Mouse (Mus musculus) forebrain, embryonic 12.5 days (tissue): ENCODE data around the gene Gm20532. TPM values are rescaled to one million over a fixed set of nuclear protein-coding genes. Genes with fewer than 3 reads are reported as not detected.

Experiments
- microRNA counts: library from miRNA; unstranded; fragments of <30 nt; microRNA quantifications from one replicate; lab custom pipeline; 2017
- microRNA-seq: library from miRNA; unstranded; fragments of <30 nt; microRNA quantifications from one replicate; pipeline ENCODE4, GENCODE M21; 2017
- polyA plus RNA-seq: library from polyadenylated mRNA; unstranded; fragments of >200 nt; fragmentation: Nextera tagmentation; extraction: Ambion mirVana; gene quantifications from 2 replicates; pipeline ENCODE4 v1.2.1, GENCODE M21; 2016

The Gm20532 gene
- polyA plus RNA-seq, 1 experiment from 2014 or later, result not detected

MicroRNAs encoded within 50 kb of the gene (microRNA counts, 519-probe panel; counts per million panel counts)
- 7,109 counts per million, percentile 93 among the panel's probes with 10 or more counts for microRNA mmu-miR-126-3p (lab: Ali Mortazavi, UCI)
- 3,498 counts per million, percentile 33 among the panel's probes with 10 or more counts for microRNA mmu-miR-126-5p (lab: Ali Mortazavi, UCI)

Small RNA genes lying within 50 kb of the gene (microRNA-seq; reads per million reads assigned to microRNA genes)
- gene Mir126a (not detected), gene Mir126b (not detected)

Other genes with a start within 250 kb of the Gm20532 start
- 34.5 and 36.3 TPM in 2 replicates for gene Dnlz, start 234.5 kb upstream of the Gm20532 start, polyA plus RNA-seq
- gene Card9, start 225.7 kb upstream of the Gm20532 start, polyA plus RNA-seq, result 1.3 TPM in 2 replicates
- gene Snapc4, start 206.0 kb upstream of the Gm20532 start, polyA plus RNA-seq, result 34.3 and 38.9 TPM in 2 replicates
- 167 and 173 TPM in 2 replicates for gene Entr1, start 197.3 kb upstream of the Gm20532 start, polyA plus RNA-seq
- 120 and 123 TPM in 2 replicates for gene Pmpca, start 197.3 kb upstream of the Gm20532 start, polyA plus RNA-seq
- 29.2 and 30.6 TPM in 2 replicates for gene Inpp5e, start 177.4 kb upstream of the Gm20532 start, polyA plus RNA-seq
- 30.0 and 33.9 TPM in 2 replicates for gene Sec16a, start 141.4 kb upstream of the Gm20532 start, polyA plus RNA-seq
- 49.5 and 61.8 TPM in 2 replicates for gene Notch1, start 70.0 kb upstream of the Gm20532 start, polyA plus RNA-seq
- 47.9 and 54.9 TPM in 2 replicates for gene Egfl7, start 6.6 kb upstream of the Gm20532 start, polyA plus RNA-seq
- 5.4 and 6.7 TPM in 2 replicates for gene Agpat2, start 17.8 kb downstream of the Gm20532 start, polyA plus RNA-seq
- 67.1 and 67.2 TPM in 2 replicates for gene Fam69b, start 41.8 kb downstream of the Gm20532 start, polyA plus RNA-seq
- not detected in 2 replicates for gene Lcn4, start 84.6 kb downstream of the Gm20532 start, polyA plus RNA-seq